Mouse (Mus musculus): ENCODE results near the gene Crb1. TPM values are rescaled to one million over a fixed set of nuclear protein-coding genes. Genes with fewer than 3 reads are reported as not detected.

The Crb1 gene
- polyA plus RNA-seq, 1 experiment, result 0.16 TPM

GRCm38 (mm10) chr1:139232636-139233035, 144.3 kb downstream of the Crb1 start:
- H3K9me3 ChIP-seq (replicated peaks; ENCODE audit: control insufficient read depth, insufficient read depth, low read length, poor library complexity, severe bottlenecking), result no peaks in the 10 kb centered on the region
- H3K27me3 ChIP-seq (ENCODE audit: control insufficient read depth, insufficient read depth, low read length, poor library complexity, severe bottlenecking), result no peaks in the 10 kb centered on the region
- no peaks in the 10 kb centered on the region for H3K4me1 ChIP-seq (ENCODE audit: control insufficient read depth, insufficient read depth, low read length)
- no peak overlapping the region for H3K9ac ChIP-seq (ENCODE audit: low read depth, poor library complexity, severe bottlenecking)
- H3K27ac ChIP-seq (ENCODE audit: insufficient read depth, low read length), result no peak overlapping the region
- no peak overlapping the region for H3K4me3 ChIP-seq (ENCODE audit: low read depth, low read length)
- H3K36me3 ChIP-seq (ENCODE audit: control insufficient read depth, insufficient read depth, low read length, poor library complexity, severe bottlenecking), result no peaks in the 10 kb centered on the region
- TF ChIP-seq CTCF (IDR thresholded peaks at IDR 0.05; ENCODE audit: low read depth, low read length) (no peak), POLR2A (IDR thresholded peaks at IDR 0.05; ENCODE audit: insufficient read depth, low read length) (no peak), EP300 (IDR thresholded peaks at IDR 0.05; ENCODE audit: insufficient read depth, low read depth, low read length) (no peak)

GRCm38 (mm10) chr1:139224309-139224949, 152.5 kb downstream of the Crb1 start:
- TF ChIP-seq CTCF (IDR thresholded peaks at IDR 0.05; ENCODE audit: low read depth, low read length) (no peak), POLR2A (IDR thresholded peaks at IDR 0.05; ENCODE audit: insufficient read depth, low read length) (no peak), EP300 (IDR thresholded peaks at IDR 0.05; ENCODE audit: insufficient read depth, low read depth, low read length) (no peak)
- Histone ChIP-seq H3K36me3 (ENCODE audit: control insufficient read depth, insufficient read depth, low read length, poor library complexity, severe bottlenecking) (no peaks in the 10 kb centered on the region), H3K9ac (ENCODE audit: low read depth, poor library complexity, severe bottlenecking) (no peak overlapping the region), H3K27ac (ENCODE audit: insufficient read depth, low read length) (no peak overlapping the region), H3K9me3 (replicated peaks; ENCODE audit: control insufficient read depth, insufficient read depth, low read length, poor library complexity, severe bottlenecking) (no peaks in the 10 kb centered on the region), H3K27me3 (ENCODE audit: control insufficient read depth, insufficient read depth, low read length, poor library complexity, severe bottlenecking) (peaks cover 1% of the 10 kb centered on the region; the same call in 1 of the 2 replicates), H3K4me1 (ENCODE audit: control insufficient read depth, insufficient read depth, low read length) (no peaks in the 10 kb centered on the region), H3K4me3 (ENCODE audit: low read depth, low read length) (no peak overlapping the region)

DNA sequence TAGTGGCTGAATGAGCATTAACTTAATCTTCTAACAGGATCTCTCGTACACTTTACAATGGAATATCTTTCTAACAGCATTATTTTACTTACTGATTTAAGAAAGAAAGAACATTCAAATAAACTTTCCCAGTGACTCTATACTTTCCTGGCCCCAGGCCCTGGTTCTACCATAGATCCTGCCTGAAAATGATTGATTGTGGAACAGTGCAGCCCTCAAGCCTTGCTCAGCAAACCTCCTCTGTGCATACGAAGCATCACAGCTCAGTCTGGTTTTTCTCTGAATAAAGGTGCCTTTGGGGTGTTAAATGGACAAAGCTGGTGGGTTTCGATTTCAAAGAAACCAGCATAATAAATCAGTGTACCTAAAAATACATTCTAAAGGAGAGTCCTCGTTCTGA, 153.1 kb downstream of the Crb1 start:
- Histone ChIP-seq H3K4me3 (ENCODE audit: low read depth, low read length) (no peak overlapping the region), H3K36me3 (ENCODE audit: control insufficient read depth, insufficient read depth, low read length, poor library complexity, severe bottlenecking) (no peaks in the 10 kb centered on the region), H3K27me3 (ENCODE audit: control insufficient read depth, insufficient read depth, low read length, poor library complexity, severe bottlenecking) (peaks cover 1% of the 10 kb centered on the region; the same call in 1 of the 2 replicates), H3K9ac (ENCODE audit: low read depth, poor library complexity, severe bottlenecking) (no peak overlapping the region), H3K27ac (ENCODE audit: insufficient read depth, low read length) (no peak overlapping the region), H3K4me1 (ENCODE audit: control insufficient read depth, insufficient read depth, low read length) (no peaks in the 10 kb centered on the region), H3K9me3 (replicated peaks; ENCODE audit: control insufficient read depth, insufficient read depth, low read length, poor library complexity, severe bottlenecking) (no peaks in the 10 kb centered on the region)
- no peak for TF ChIP-seq POLR2A (IDR thresholded peaks at IDR 0.05; ENCODE audit: insufficient read depth, low read length)
- TF ChIP-seq EP300 (IDR thresholded peaks at IDR 0.05; ENCODE audit: insufficient read depth, low read depth, low read length), result no peak
- no peak for TF ChIP-seq CTCF (IDR thresholded peaks at IDR 0.05; ENCODE audit: low read depth, low read length)

DNA sequence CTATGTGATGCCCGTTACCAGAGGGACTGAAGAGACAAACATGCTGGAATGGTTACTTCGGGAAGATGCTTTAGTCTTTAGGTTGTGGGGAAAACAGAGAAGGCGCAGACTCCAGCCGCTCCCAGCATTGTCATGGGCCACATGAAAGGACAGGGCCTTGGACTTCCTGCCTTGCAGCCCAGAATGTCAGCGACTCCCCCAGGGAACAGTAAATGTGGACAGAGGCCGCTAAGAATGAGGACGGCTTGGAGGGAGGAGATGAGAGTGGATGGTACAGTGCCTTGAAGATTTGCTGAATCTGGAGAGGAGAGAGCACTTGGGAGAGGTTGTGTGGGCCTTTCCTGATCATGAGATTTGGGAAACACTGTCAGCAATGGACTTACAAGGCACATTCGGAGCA, 161.6 kb downstream of the Crb1 start:
- TF ChIP-seq POLR2A (IDR thresholded peaks at IDR 0.05; ENCODE audit: insufficient read depth, low read length) (no peak), EP300 (IDR thresholded peaks at IDR 0.05; ENCODE audit: insufficient read depth, low read depth, low read length) (no peak), CTCF (IDR thresholded peaks at IDR 0.05; ENCODE audit: low read depth, low read length) (no peak)
- Histone ChIP-seq H3K27me3 (ENCODE audit: control insufficient read depth, insufficient read depth, low read length, poor library complexity, severe bottlenecking) (no peaks in the 10 kb centered on the region), H3K27ac (ENCODE audit: insufficient read depth, low read length) (no peak overlapping the region), H3K9me3 (replicated peaks; ENCODE audit: control insufficient read depth, insufficient read depth, low read length, poor library complexity, severe bottlenecking) (no peaks in the 10 kb centered on the region), H3K9ac (ENCODE audit: low read depth, poor library complexity, severe bottlenecking) (no peak overlapping the region), H3K36me3 (ENCODE audit: control insufficient read depth, insufficient read depth, low read length, poor library complexity, severe bottlenecking) (no peaks in the 10 kb centered on the region), H3K4me3 (ENCODE audit: low read depth, low read length) (no peak overlapping the region), H3K4me1 (ENCODE audit: control insufficient read depth, insufficient read depth, low read length) (no peaks in the 10 kb centered on the region)

DNA sequence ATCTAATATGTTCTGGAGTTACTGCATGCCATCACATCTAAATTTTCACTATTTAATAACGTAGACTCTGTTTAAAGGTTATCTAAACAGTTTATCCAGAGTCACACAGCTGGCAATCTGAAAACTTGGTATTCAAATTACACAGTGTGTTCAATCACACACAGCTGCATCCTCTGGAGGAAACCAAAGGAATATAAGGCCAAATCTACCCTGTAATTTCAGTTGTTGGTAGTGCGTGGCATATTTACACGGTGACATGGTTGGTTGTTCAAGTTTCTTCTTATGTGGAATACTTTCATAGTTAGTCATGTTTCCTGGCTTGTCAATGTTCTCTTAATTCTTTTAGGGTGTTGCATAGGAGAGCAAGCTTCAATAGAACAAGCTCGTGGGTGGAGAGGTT, 166.4 kb downstream of the Crb1 start:
- Histone ChIP-seq H3K9ac (ENCODE audit: low read depth, poor library complexity, severe bottlenecking) (no peak overlapping the region), H3K4me1 (ENCODE audit: control insufficient read depth, insufficient read depth, low read length) (no peaks in the 10 kb centered on the region), H3K9me3 (replicated peaks; ENCODE audit: control insufficient read depth, insufficient read depth, low read length, poor library complexity, severe bottlenecking) (no peaks in the 10 kb centered on the region), H3K36me3 (ENCODE audit: control insufficient read depth, insufficient read depth, low read length, poor library complexity, severe bottlenecking) (no peaks in the 10 kb centered on the region), H3K4me3 (ENCODE audit: low read depth, low read length) (no peak overlapping the region), H3K27ac (ENCODE audit: insufficient read depth, low read length) (no peak overlapping the region), H3K27me3 (ENCODE audit: control insufficient read depth, insufficient read depth, low read length, poor library complexity, severe bottlenecking) (no peaks in the 10 kb centered on the region)
- TF ChIP-seq CTCF (IDR thresholded peaks at IDR 0.05; ENCODE audit: low read depth, low read length) (no peak), EP300 (IDR thresholded peaks at IDR 0.05; ENCODE audit: insufficient read depth, low read depth, low read length) (no peak), POLR2A (IDR thresholded peaks at IDR 0.05; ENCODE audit: insufficient read depth, low read length) (no peak)

- Histone ChIP-seq H3K9ac (ENCODE audit: low read depth, poor library complexity, severe bottlenecking) (no peak overlapping the region), H3K9me3 (replicated peaks; ENCODE audit: control insufficient read depth, insufficient read depth, low read length, poor library complexity, severe bottlenecking) (no peaks in the 10 kb centered on the region), H3K27me3 (ENCODE audit: control insufficient read depth, insufficient read depth, low read length, poor library complexity, severe bottlenecking) (no peaks in the 10 kb centered on the region), H3K4me3 (ENCODE audit: low read depth, low read length) (no peak overlapping the region), H3K36me3 (ENCODE audit: control insufficient read depth, insufficient read depth, low read length, poor library complexity, severe bottlenecking) (no peaks in the 10 kb centered on the region), H3K4me1 (ENCODE audit: control insufficient read depth, insufficient read depth, low read length) (no peaks in the 10 kb centered on the region), H3K27ac (ENCODE audit: insufficient read depth, low read length) (no peak overlapping the region)
- TF ChIP-seq POLR2A (IDR thresholded peaks at IDR 0.05; ENCODE audit: insufficient read depth, low read length) (no peak), EP300 (IDR thresholded peaks at IDR 0.05; ENCODE audit: insufficient read depth, low read depth, low read length) (no peak), CTCF (IDR thresholded peaks at IDR 0.05; ENCODE audit: low read depth, low read length) (no peak)
These were observed 167.1 kb downstream of the Crb1 start for GRCm38 (mm10) chr1:139209796-139210195.
